Mouse (Mus musculus): ENCODE measurements around the gene Znrf1. TPM values are rescaled to one million over a fixed set of nuclear protein-coding genes. Genes with fewer than 3 reads are reported as not detected.

The Znrf1 gene
- total RNA-seq, 2 experiments from 2014 or later, result 106 to 116 TPM

- DNase-seq (ENCODE audit: extremely low spot score in 1 of 2, low spot score in 1 of 2), result no peak
Observed at GRCm38 (mm10) chr8:111531621-111532020, 4.3 kb upstream of the Znrf1 start.

GRCm38 (mm10) chr8:111533503-111533902 lies 2.4 kb upstream of the Znrf1 start:
- no peak for DNase-seq (ENCODE audit: extremely low spot score in 1 of 2, low spot score in 1 of 2)

- no peak for DNase-seq (ENCODE audit: extremely low spot score in 1 of 2, low spot score in 1 of 2)
Observed at GRCm38 (mm10) chr8:111535491-111535890, 406 bp upstream of the Znrf1 start.

GRCm38 (mm10) chr8:111536978-111537764 lies 1.3 kb downstream of the Znrf1 start:
- peak; percentile 29 to 60 for DNase-seq (ENCODE audit: extremely low spot score in 1 of 2, low spot score in 1 of 2)

GRCm38 (mm10) chr8:111537765-111538158 lies 1.9 kb downstream of the Znrf1 start:
- DNase-seq (ENCODE audit: extremely low spot score in 1 of 2, low spot score in 1 of 2), result no peak

- DNase-seq (ENCODE audit: extremely low spot score in 1 of 2, low spot score in 1 of 2), result no peak
Observed at GRCm38 (mm10) chr8:111538194-111538593, 2.3 kb downstream of the Znrf1 start.

GRCm38 (mm10) chr8:111539422-111540076 lies 3.7 kb downstream of the Znrf1 start:
- DNase-seq (ENCODE audit: extremely low spot score in 1 of 2, low spot score in 1 of 2), result no peak

GRCm38 (mm10) chr8:111543712-111544380 lies 7.9 kb downstream of the Znrf1 start:
- no peak for DNase-seq (ENCODE audit: extremely low spot score in 1 of 2, low spot score in 1 of 2)

GRCm38 (mm10) chr8:111545406-111546156 lies 9.7 kb downstream of the Znrf1 start:
- no peak for DNase-seq (ENCODE audit: extremely low spot score in 1 of 2, low spot score in 1 of 2)

- no peak for DNase-seq (ENCODE audit: extremely low spot score in 1 of 2, low spot score in 1 of 2)
Observed at GRCm38 (mm10) chr8:111547144-111547543, 11.2 kb downstream of the Znrf1 start.

- DNase-seq (ENCODE audit: extremely low spot score in 1 of 2, low spot score in 1 of 2), result no peak
Observed at GRCm38 (mm10) chr8:111548201-111548600, 12.3 kb downstream of the Znrf1 start.

GRCm38 (mm10) chr8:111550002-111550870 lies 14.3 kb downstream of the Znrf1 start:
- DNase-seq (ENCODE audit: extremely low spot score in 1 of 2, low spot score in 1 of 2), result no peak

- DNase-seq (ENCODE audit: extremely low spot score in 1 of 2, low spot score in 1 of 2), result no peak
Observed at GRCm38 (mm10) chr8:111551511-111552130, 15.7 kb downstream of the Znrf1 start.

GRCm38 (mm10) chr8:111561824-111562223 lies 25.9 kb downstream of the Znrf1 start:
- DNase-seq (ENCODE audit: extremely low spot score in 1 of 2, low spot score in 1 of 2), result no peak

- DNase-seq (ENCODE audit: extremely low spot score in 1 of 2, low spot score in 1 of 2), result no peak
Observed at GRCm38 (mm10) chr8:111562274-111562803, 26.4 kb downstream of the Znrf1 start.

GRCm38 (mm10) chr8:111563075-111563474 lies 27.2 kb downstream of the Znrf1 start:
- DNase-seq (ENCODE audit: extremely low spot score in 1 of 2, low spot score in 1 of 2), result no peak

- DNase-seq (ENCODE audit: extremely low spot score in 1 of 2, low spot score in 1 of 2), result no peak
Observed at GRCm38 (mm10) chr8:111563687-111564086, 27.8 kb downstream of the Znrf1 start.

GRCm38 (mm10) chr8:111564093-111564492 lies 28.2 kb downstream of the Znrf1 start:
- no peak for DNase-seq (ENCODE audit: extremely low spot score in 1 of 2, low spot score in 1 of 2)

- DNase-seq (ENCODE audit: extremely low spot score in 1 of 2, low spot score in 1 of 2), result no peak
Observed at GRCm38 (mm10) chr8:111565784-111566191, 29.9 kb downstream of the Znrf1 start.

Data from layer of hippocampus, postnatal 25 days (tissue).